Mouse (Mus musculus) stomach, postnatal 0 days (tissue): ENCODE measurements around the gene Yars. TPM values are rescaled to one million over a fixed set of nuclear protein-coding genes. Genes with fewer than 3 reads are reported as not detected.
A peak's percentile ranks its signal among the peaks of the same experiment; 100 is the strongest.

ENCODE experiments used
- ATAC-seq: fragments of 200-750 bp; cut with Nextera tagmentation; 2 replicates; pipeline ENCODE4 v1.8.0; 2017; ENCODE audit not compliant: low FRiP score, low TSS enrichment
- DNase-seq: peaks from one replicate; pipeline ENCODE4 v3.0.0-alpha.2; 2016; ENCODE audit warnings: low spot score
- H3K27ac ChIP-seq: fragments of 300-500 bp; sonication (generic); replicated peaks from 2 replicates; pipeline ENCODE4 v1.5.1; 2014; ENCODE audit warnings: mild to moderate bottlenecking, control low read depth
- H3K27me3 ChIP-seq: fragments of 300-500 bp; sonication (generic); 2 replicates; pipeline ENCODE4 v1.6.1; 2014; ENCODE audit warnings: low read length; ENCODE audit not compliant: control insufficient read depth, insufficient read depth
- H3K36me3 ChIP-seq: fragments of 300-500 bp; sonication (generic); 2 replicates; pipeline ENCODE4 v1.6.1; 2014; ENCODE audit warnings: low read length, mixed read lengths; ENCODE audit not compliant: control insufficient read depth, insufficient read depth
- H3K4me1 ChIP-seq: fragments of 300-500 bp; sonication (generic); replicated peaks from 2 replicates; pipeline ENCODE4 v1.6.1; 2014; ENCODE audit warnings: antibody characterized with exemption; ENCODE audit not compliant: control insufficient read depth, insufficient read depth
- H3K4me2 ChIP-seq: fragments of 300-500 bp; sonication (generic); replicated peaks from 2 replicates; pipeline ENCODE4 v1.6.1; 2014; ENCODE audit warnings: low read depth, mild to moderate bottlenecking, control low read depth, moderate library complexity
- H3K4me3 ChIP-seq: fragments of 300-500 bp; sonication (generic); 2 replicates; pipeline ENCODE4 v1.5.1; 2014; ENCODE audit warnings: low read depth, low read length, control low read depth
- H3K9ac ChIP-seq: fragments of 300-500 bp; sonication (generic); 2 replicates; pipeline ENCODE4 v1.6.1; 2014; ENCODE audit warnings: mild to moderate bottlenecking, low read length, control low read depth, mixed read lengths
- H3K9me3 ChIP-seq: fragments of 300-500 bp; sonication (generic); 2 replicates; pipeline ENCODE4 v1.6.1; 2016; ENCODE audit warnings: low read length; ENCODE audit not compliant: control insufficient read depth
- CTCF ChIP-seq: IDR thresholded peaks from 2 replicates; pipeline ENCODE4 v1.5.1; 2016; ENCODE audit warnings: antibody characterized with exemption, low read depth, mild to moderate bottlenecking, moderate library complexity
- EP300 ChIP-seq: optimal IDR thresholded peaks from 2 replicates; pipeline ENCODE3; 2016; ENCODE audit warnings: antibody characterized with exemption
- WGBS: fragments of 180-500 bp; shearing (Covaris S2); extraction: QIAGEN DNeasy Blood & Tissue Kit; methylation state at CpG from one replicate; pipeline ENCODE4 v1.1.7; 2014; 5-methylcytosine and 5-hydroxymethylcytosine counted together
- polyA plus RNA-seq: library from polyadenylated mRNA; unstranded; fragments of >200 nt; fragmentation: Nextera tagmentation; extraction: Ambion mirVana; gene quantifications from 2 replicates; pipeline ENCODE4 v1.2.1, GENCODE M21; 2015

Gene Yars
- polyA plus RNA-seq, 1 experiment from 2014 or later: 41.3 TPM

DNA sequence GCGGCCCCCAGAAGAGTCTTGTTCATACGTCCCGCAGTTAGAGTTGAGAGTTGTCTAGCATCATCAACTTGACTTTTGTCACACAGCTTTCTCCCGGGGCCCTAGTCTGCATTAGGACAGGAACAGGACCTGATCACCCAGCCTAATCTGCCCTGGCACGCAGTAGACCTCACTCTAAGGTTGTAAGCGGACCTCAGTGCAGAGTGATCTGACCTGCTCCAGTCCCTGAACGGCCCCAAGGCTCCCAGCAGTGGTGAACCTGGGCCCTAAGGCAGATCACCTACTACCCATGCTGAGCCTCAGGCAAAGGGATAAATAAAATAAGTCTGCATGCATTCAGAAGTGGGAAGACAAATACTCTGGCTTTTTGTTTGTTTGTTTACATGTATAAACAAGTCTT, 59.7 kb downstream of the Yars start:
- no peak for ATAC-seq
- TF ChIP-seq CTCF: no peak
- no peaks in the 10 kb centered on the region for H3K27me3 ChIP-seq
- H3K27ac ChIP-seq: peak overlapping the region; percentile 98
- WGBS: 52% methylated on average over 7 of the region's 7 CpGs
- no peak overlapping the region for H3K4me2 ChIP-seq
- peaks cover 3% of the 10 kb centered on the region for H3K4me1 ChIP-seq
- DNase-seq: no peak
- H3K9ac ChIP-seq: no peak overlapping the region
- H3K36me3 ChIP-seq: no peaks in the 10 kb centered on the region
- H3K9me3 ChIP-seq: no peaks in the 10 kb centered on the region
- no peak overlapping the region for H3K4me3 ChIP-seq

DNA sequence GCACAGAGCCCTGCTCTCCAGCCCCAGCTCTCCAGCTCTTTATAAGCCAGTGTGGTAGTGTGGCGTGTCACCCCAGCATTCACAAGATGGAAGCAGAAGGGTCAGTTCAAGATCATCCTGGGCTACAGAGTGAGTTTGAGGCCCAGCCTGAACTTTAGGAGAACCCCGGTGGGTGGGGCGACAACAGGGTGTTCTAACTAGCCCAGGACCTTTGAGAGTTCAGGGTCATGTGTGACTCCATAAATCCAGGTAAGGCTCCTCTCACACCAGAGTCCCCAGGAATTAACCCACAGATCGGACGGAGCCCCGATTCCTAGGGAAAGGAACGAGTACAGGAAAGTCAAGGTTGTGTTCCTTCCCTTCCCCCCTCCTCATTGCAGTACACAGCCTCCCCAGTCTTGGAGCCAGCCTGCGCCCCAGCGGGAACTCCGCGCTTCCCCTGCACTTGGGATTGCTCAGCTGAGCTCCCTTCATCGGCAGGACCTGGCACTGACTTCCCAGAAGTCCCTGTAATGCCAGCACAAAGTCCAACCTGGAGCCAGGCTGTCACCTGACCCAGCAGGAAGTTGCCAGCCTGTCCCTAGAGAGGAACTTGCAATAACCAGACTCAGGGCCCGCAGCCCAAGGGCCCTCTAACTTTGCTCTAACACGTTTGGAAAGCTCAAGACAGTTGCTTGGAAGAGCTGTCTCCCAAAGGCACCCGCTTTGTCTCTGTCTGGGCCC, 61.4 kb downstream of the Yars start:
- TF ChIP-seq CTCF: no peak
- TF ChIP-seq EP300: no peak
- peak overlapping the region; percentile 25; the same call in 1 of the 2 replicates for H3K4me2 ChIP-seq
- peak; percentile 88 for ATAC-seq
- peaks cover 3% of the 10 kb centered on the region for H3K4me1 ChIP-seq
- no peaks in the 10 kb centered on the region for H3K36me3 ChIP-seq
- H3K4me3 ChIP-seq: no peak overlapping the region
- peak overlapping the region; percentile 94 for H3K27ac ChIP-seq
- H3K9ac ChIP-seq: peak overlapping the region; percentile 51; the same call in 1 of the 2 replicates
- DNase-seq: peak; percentile 88
- WGBS: 45% methylated on average over 15 of the region's 15 CpGs
- H3K27me3 ChIP-seq: no peaks in the 10 kb centered on the region
- no peaks in the 10 kb centered on the region for H3K9me3 ChIP-seq

DNA sequence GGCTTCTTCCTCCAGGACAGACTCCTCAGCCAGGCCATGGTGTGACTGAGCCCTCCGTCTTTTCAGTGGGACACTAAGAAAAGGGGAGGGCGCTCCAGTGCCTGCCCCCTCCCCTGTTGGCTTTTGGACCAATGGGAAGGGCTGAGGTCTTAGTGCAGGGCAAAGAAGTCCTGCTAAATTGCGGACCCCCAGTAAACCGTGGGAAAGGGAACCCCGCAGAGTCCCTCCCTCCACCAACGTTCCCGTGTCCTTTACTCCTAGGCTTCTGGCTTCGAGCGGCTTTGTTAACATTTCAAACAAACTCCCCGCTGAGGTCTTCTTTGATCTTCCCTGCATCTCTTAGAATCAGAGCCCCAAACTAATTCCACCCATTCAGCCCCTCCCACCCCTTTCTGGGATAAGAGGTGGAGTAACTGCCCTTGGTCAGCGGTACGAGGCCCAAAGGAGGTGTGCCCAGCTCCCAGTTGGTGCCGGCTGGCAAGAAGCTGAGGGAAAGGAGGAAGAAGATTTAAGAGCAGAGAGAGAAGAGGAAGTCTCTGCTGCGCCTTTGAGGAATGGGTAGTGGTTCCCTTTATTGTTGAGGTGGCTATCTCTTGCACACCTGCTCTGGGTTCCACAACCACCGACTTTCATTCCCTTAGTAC, 62.0 kb downstream of the Yars start:
- ATAC-seq: peak; percentile 8
- H3K4me1 ChIP-seq: peaks cover 7% of the 10 kb centered on the region
- peak; percentile 72 for DNase-seq
- peak overlapping the region; percentile 51; the same call in 1 of the 2 replicates for H3K9ac ChIP-seq
- H3K27ac ChIP-seq: peak overlapping the region; percentile 94
- H3K4me2 ChIP-seq: peak overlapping the region; percentile 25
- H3K36me3 ChIP-seq: no peaks in the 10 kb centered on the region
- no peak for TF ChIP-seq CTCF
- TF ChIP-seq EP300: no peak
- 14% methylated on average over 14 of the region's 15 CpGs for WGBS
- no peak overlapping the region for H3K4me3 ChIP-seq
- no peaks in the 10 kb centered on the region for H3K9me3 ChIP-seq
- H3K27me3 ChIP-seq: no peaks in the 10 kb centered on the region

DNA sequence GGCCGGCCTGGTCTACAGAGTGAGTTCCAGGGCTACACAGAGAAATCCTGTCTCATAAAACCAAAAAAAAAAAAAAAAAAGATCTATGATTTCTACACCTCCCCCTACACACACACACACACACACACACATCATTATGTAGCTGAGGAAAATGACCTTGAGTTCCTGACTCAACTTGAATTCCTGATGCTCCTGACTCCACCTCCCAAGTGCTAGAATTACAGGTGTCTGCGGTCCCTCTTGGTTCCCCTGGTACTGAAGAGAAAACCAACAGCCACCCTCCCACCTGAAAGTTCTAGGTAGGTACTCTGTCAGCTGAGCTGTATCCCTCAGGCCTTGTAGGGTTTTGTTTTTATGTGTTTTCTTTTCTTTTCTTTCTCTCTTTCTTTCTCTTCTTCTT, 62.9 kb downstream of the Yars start:
- H3K4me1 ChIP-seq: peaks cover 9% of the 10 kb centered on the region
- 73% methylated on average over 2 of the region's 2 CpGs for WGBS
- H3K4me2 ChIP-seq: no peak overlapping the region
- no peaks in the 10 kb centered on the region for H3K9me3 ChIP-seq
- peak overlapping the region; percentile 94; the same call in 1 of the 2 replicates for H3K27ac ChIP-seq
- TF ChIP-seq CTCF: no peak
- no peak for TF ChIP-seq EP300
- ATAC-seq (no peak), DNase-seq (no peak)
- H3K27me3 ChIP-seq: no peaks in the 10 kb centered on the region
- no peak overlapping the region for H3K9ac ChIP-seq
- no peaks in the 10 kb centered on the region for H3K36me3 ChIP-seq
- no peak overlapping the region for H3K4me3 ChIP-seq

DNA sequence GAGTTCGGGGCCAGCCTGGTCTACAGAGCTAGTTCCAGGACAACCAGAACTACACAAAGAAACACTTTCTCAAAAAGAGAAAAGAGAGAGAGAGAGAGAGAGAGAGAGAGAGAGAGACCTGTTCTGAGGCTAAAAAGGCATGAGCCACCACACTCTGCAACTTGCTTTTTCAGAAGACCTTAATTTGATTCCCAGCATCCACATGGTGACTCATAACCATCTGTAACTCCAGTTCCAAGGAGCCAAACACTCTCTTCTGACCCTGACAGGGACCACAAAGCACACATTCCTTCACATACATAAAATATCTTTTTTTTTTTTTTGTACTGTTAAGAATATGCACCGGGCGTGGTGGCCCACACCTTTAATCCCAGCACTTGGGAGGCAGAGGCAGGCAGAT, 65.0 kb downstream of the Yars start:
- H3K27me3 ChIP-seq: no peaks in the 10 kb centered on the region
- H3K9me3 ChIP-seq: no peaks in the 10 kb centered on the region
- 94% methylated on average over 3 of the region's 3 CpGs for WGBS
- ATAC-seq (no peak), DNase-seq (no peak)
- no peak overlapping the region for H3K9ac ChIP-seq
- TF ChIP-seq EP300 (no peak), CTCF (no peak)
- H3K4me1 ChIP-seq: peaks cover 9% of the 10 kb centered on the region; the same call in 1 of the 2 replicates
- H3K4me3 ChIP-seq: no peak overlapping the region
- H3K27ac ChIP-seq: no peak overlapping the region
- H3K36me3 ChIP-seq: no peaks in the 10 kb centered on the region
- H3K4me2 ChIP-seq: no peak overlapping the region
